Mouse (Mus musculus) lung, postnatal 0 days (tissue): ENCODE measurements at regions not wholly inside any gene's neighbourhood (a gene's known extent, or its start where the extent isn't known, plus 50 kb on each side); places are given as distances from the start of the nearest gene placed in this dataset.

Experiments used
- CTCF ChIP-seq: IDR thresholded peaks from 2 replicates; pipeline ENCODE4 v1.5.1; 2016; ENCODE audit warnings: antibody characterized with exemption, mild to moderate bottlenecking
- EP300 ChIP-seq: IDR thresholded peaks from 2 replicates; pipeline ENCODE4 v1.6.1; 2016; ENCODE audit warnings: antibody characterized with exemption, mild to moderate bottlenecking, control low read depth

GRCm38 (mm10) chr1:151045334-151045733, 52.1 kb upstream of the Hmcn1 start:
- TF ChIP-seq CTCF (no peak), EP300 (0 out of 2 replicates have a peak, but pooled peaks have one; percentile 15)
